Mouse (Mus musculus): ENCODE data around the gene Bcl2l15.

- TF ChIP-seq POLR2A (IDR thresholded peaks at IDR 0.05; ENCODE audit: control insufficient read depth, low read depth, low read length) (no peak), CTCF (IDR thresholded peaks at IDR 0.05; ENCODE audit: control insufficient read depth, insufficient read depth, insufficient replicate concordance, low read depth, low read length) (no peak)
Measured at GRCm38 (mm10) chr3:103789096-103789495, 43.3 kb upstream of the Bcl2l15 start.
